Comparison of ENCODE assay signal across 9 mouse cellular contexts in the genomic region with DNA sequence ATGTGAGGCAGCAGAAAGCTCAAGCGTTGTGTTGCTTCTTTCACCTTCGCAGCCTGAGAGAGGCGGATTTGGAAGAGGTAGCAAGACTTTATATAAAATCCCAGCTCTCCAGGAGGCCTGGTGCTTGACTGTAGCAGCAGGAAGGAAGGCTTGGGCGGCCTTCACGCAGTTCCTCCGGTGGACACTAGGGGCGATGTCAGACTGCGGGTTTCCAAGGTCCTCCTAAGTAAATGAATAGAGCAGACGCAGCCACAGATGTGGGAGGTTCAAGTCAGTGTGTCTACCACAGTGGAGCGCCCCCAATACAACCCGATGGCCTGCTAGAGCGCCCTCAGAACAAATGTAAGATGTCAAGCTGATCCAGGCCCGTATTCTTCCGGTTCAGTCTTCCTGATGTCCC.
DNase-seq lines count a peak whose midpoint lies in the region; ATAC-seq and TF ChIP-seq lines count a peak whose summit lies in the region.
"Had no signal": no experiment of that assay in that cellular context is flagged by ENCODE, and none has a peak within 500 bp of the region (broad histone marks: within the 10 kb centered on the region; RNA-seq: fewer than 3 reads in every experiment).

No protein-coding gene starts in this region.

- DNase-seq in neural tube, embryonic 10.5 days (ENCODE audit: extremely low spot score, low spot score): peak; percentile 77
- DNase-seq in cerebellum, adult 2 months: peak; percentile 64 to 81
- peak; percentile 77 to 80 for DNase-seq in frontal cortex, postnatal 25 days (ENCODE audit: low spot score in 2 of 2)
- peak; percentile 76 for DNase-seq in kidney, adult 9 months
- DNase-seq in limb, embryonic 14.5 days (ENCODE audit: low spot score): peak; percentile 61
- DNase-seq in ovary, adult 18-20 months (ENCODE audit: low spot score): peak; percentile 38
- DNase-seq in thymus, adult 2 months: peak; percentile 81

- H3K4me3 ChIP-seq in neural tube, embryonic 15.5 days (replicated peaks): no peak overlapping the region
- H3K4me3 ChIP-seq in cerebellum, adult 2 months (replicated peaks; ENCODE audit: insufficient read depth, low read depth, low read length): no peak overlapping the region
- H3K4me3 ChIP-seq in limb, embryonic 14.5 days (replicated peaks; ENCODE audit: low read length): no peak overlapping the region
- no peak overlapping the region for H3K4me3 ChIP-seq in thymus, adult 2 months (ENCODE audit: control insufficient read depth, insufficient read depth, low read length)
- H3K4me3 ChIP-seq: embryonic facial prominence, embryonic 15.5 days had no signal

- H3K36me3 ChIP-seq in neural tube, embryonic 15.5 days: no peaks in the 10 kb centered on the region
- H3K36me3 ChIP-seq in limb, embryonic 14.5 days (ENCODE audit: control insufficient read depth, insufficient read depth, low read length): no peaks in the 10 kb centered on the region
- H3K36me3 ChIP-seq in thymus, adult 2 months (ENCODE audit: control insufficient read depth, insufficient read depth, low read length): no peaks in the 10 kb centered on the region
- H3K36me3 ChIP-seq: embryonic facial prominence, embryonic 15.5 days had no signal

- peaks cover 18% of the 10 kb centered on the region for H3K4me1 ChIP-seq in neural tube, embryonic 15.5 days
- peaks cover 22% of the 10 kb centered on the region; the same call in 1 of the 2 replicates for H3K4me1 ChIP-seq in cerebellum, adult 2 months (ENCODE audit: control insufficient read depth, insufficient read depth, low read length)
- peaks cover 8% of the 10 kb centered on the region for H3K4me1 ChIP-seq in limb, embryonic 14.5 days (ENCODE audit: control insufficient read depth, insufficient read depth, low read length)
- H3K4me1 ChIP-seq in thymus, adult 2 months (replicated peaks; ENCODE audit: control insufficient read depth, insufficient read depth, low read length): no peaks in the 10 kb centered on the region

- no peak overlapping the region for H3K9ac ChIP-seq in neural tube, embryonic 15.5 days (replicated peaks)
- no peak overlapping the region for H3K9ac ChIP-seq in limb, embryonic 14.5 days (ENCODE audit: low read depth, low read length, severe bottlenecking)
- H3K9ac ChIP-seq: embryonic facial prominence, embryonic 15.5 days had no signal

- no peak for TF ChIP-seq POLR2A in cerebellum, adult 2 months (IDR thresholded peaks at IDR 0.05; ENCODE audit: borderline replicate concordance, insufficient read depth, low read length)
- TF ChIP-seq POLR2A in limb, embryonic 14.5 days (IDR thresholded peaks at IDR 0.05; ENCODE audit: borderline replicate concordance, extremely low read depth, insufficient read depth, insufficient read length): no peak
- TF ChIP-seq POLR2A in thymus, adult 2 months (IDR thresholded peaks at IDR 0.05; ENCODE audit: control insufficient read depth, extremely low read depth, insufficient read depth, low read length, poor library complexity): no peak

- no peaks in the 10 kb centered on the region for H3K9me3 ChIP-seq in neural tube, embryonic 15.5 days (replicated peaks)
- no peaks in the 10 kb centered on the region for H3K9me3 ChIP-seq in limb, embryonic 14.5 days (ENCODE audit: control insufficient read depth, low read length)
- H3K9me3 ChIP-seq: embryonic facial prominence, embryonic 15.5 days had no signal

- no peak overlapping the region for H3K27ac ChIP-seq in neural tube, embryonic 15.5 days (replicated peaks)
- H3K27ac ChIP-seq in cerebellum, adult 2 months (ENCODE audit: insufficient read depth, low read length): no peak overlapping the region
- H3K27ac ChIP-seq in limb, embryonic 14.5 days (replicated peaks; ENCODE audit: low read depth, low read length): no peak overlapping the region
- H3K27ac ChIP-seq in thymus, adult 2 months (ENCODE audit: control insufficient read depth, insufficient read depth, low read length): no peak overlapping the region
- H3K27ac ChIP-seq: embryonic facial prominence, embryonic 15.5 days had no signal

- 25% methylated on average over 14 of the region's 14 CpGs for WGBS in neural tube, embryonic 15.5 days
- 41% methylated on average over 14 of the region's 14 CpGs for WGBS in cerebellum, adult 2 months
- WGBS in limb, embryonic 14.5 days: 26% methylated on average over 14 of the region's 14 CpGs
- 27% methylated on average over 14 of the region's 14 CpGs for WGBS in thymus, adult 2 months

- ATAC-seq in neural tube, embryonic 15.5 days (ENCODE audit: low FRiP score): no peak
- no peak for ATAC-seq in limb, embryonic 14.5 days (ENCODE audit: low FRiP score, low read depth)

- peak; percentile 86 for TF ChIP-seq CTCF in cerebellum, adult 2 months (IDR thresholded peaks at IDR 0.05; ENCODE audit: borderline replicate concordance, insufficient read depth, low read depth, low read length)
- TF ChIP-seq CTCF in thymus, adult 2 months (IDR thresholded peaks at IDR 0.05; ENCODE audit: borderline replicate concordance, control insufficient read depth, extremely low read depth, insufficient read depth, low read length, poor library complexity): peak; percentile 93; the same call in 1 of the 2 replicates

- no peak overlapping the region for H3K4me2 ChIP-seq in neural tube, embryonic 15.5 days
- no peak overlapping the region for H3K4me2 ChIP-seq in limb, embryonic 14.5 days (replicated peaks; ENCODE audit: low read depth, low read length, severe bottlenecking)
- H3K4me2 ChIP-seq: embryonic facial prominence, embryonic 15.5 days had no signal

- H3K27me3 ChIP-seq in neural tube, embryonic 15.5 days (replicated peaks): no peaks in the 10 kb centered on the region
- H3K27me3 ChIP-seq in cerebellum, adult 2 months (ENCODE audit: control insufficient read depth, insufficient read depth, low read length): no peaks in the 10 kb centered on the region
- no peaks in the 10 kb centered on the region for H3K27me3 ChIP-seq in limb, embryonic 14.5 days (ENCODE audit: control insufficient read depth, insufficient read depth, low read length)
- no peaks in the 10 kb centered on the region for H3K27me3 ChIP-seq in thymus, adult 2 months (ENCODE audit: control insufficient read depth, insufficient read depth, low read length)
- H3K27me3 ChIP-seq: embryonic facial prominence, embryonic 15.5 days had no signal
